Mouse (Mus musculus): ENCODE results near the gene Fam107b.

- TF ChIP-seq CTCF (IDR thresholded peaks at IDR 0.05; ENCODE audit: borderline replicate concordance, extremely low read depth, insufficient read depth, insufficient read length) (no peak), POLR2A (IDR thresholded peaks at IDR 0.05; ENCODE audit: borderline replicate concordance, extremely low read depth, insufficient read depth, insufficient read length, poor library complexity, severe bottlenecking) (no peak)
Observed at GRCm38 (mm10) chr2:3730744-3731143, 160.5 kb downstream of the Fam107b start.
